Mouse (Mus musculus): ENCODE data around the gene Gm17359.

GRCm38 (mm10) chr3:79452696-79453263 is 116.3 kb downstream of the Gm17359 start:
- TF ChIP-seq CTCF (IDR thresholded peaks at IDR 0.05; ENCODE audit: low read depth, low read length): no peak
- TF ChIP-seq GATA1 (IDR thresholded peaks at IDR 0.05; ENCODE audit: borderline replicate concordance, low read length): no peak
- no peak for TF ChIP-seq GATA2 (IDR thresholded peaks at IDR 0.05; ENCODE audit: borderline replicate concordance, low read depth, low read length)
- no peak for TF ChIP-seq TAL1 (conservative IDR thresholded peaks at IDR 0.05; ENCODE audit: low read depth, low read length)
- no peak for TF ChIP-seq POLR2AphosphoS5 (IDR thresholded peaks at IDR 0.05; ENCODE audit: insufficient replicate concordance, low read depth, low read length)
